Mouse (Mus musculus) neural tube, embryonic 11.5 days (tissue): ENCODE data around the gene Rtl1. TPM values are rescaled to one million over a fixed set of nuclear protein-coding genes. Genes with fewer than 3 reads are reported as not detected.

Source experiments
- ATAC-seq: fragments of 200-750 bp; cut with Nextera tagmentation; 2 replicates; pipeline ENCODE4 v1.8.0; 2017; ENCODE audit warnings: moderate number of reproducible peaks, mild to moderate bottlenecking, moderate TSS enrichment, moderate library complexity; ENCODE audit not compliant: insufficient read depth, low FRiP score, low TSS enrichment
- DNase-seq: peaks from one replicate; pipeline ENCODE4 v3.0.0-alpha.2; 2015; ENCODE audit warnings: low spot score
- H3K27ac ChIP-seq: fragments of 300-500 bp; sonication (generic); 2 replicates; pipeline ENCODE4 v1.5.1; 2014; ENCODE audit warnings: low read depth, mild to moderate bottlenecking, low read length
- H3K27me3 ChIP-seq: fragments of 300-500 bp; sonication (generic); 2 replicates; pipeline ENCODE4 v1.6.1; 2014; ENCODE audit warnings: mild to moderate bottlenecking, low read length, mixed read lengths; ENCODE audit not compliant: control insufficient read depth, insufficient read depth
- H3K36me3 ChIP-seq: fragments of 300-500 bp; sonication (generic); 2 replicates; pipeline ENCODE4 v1.6.1; 2014; ENCODE audit warnings: mild to moderate bottlenecking, low read length, moderate library complexity, mixed read lengths; ENCODE audit not compliant: control insufficient read depth, insufficient read depth
- H3K4me1 ChIP-seq: fragments of 300-500 bp; sonication (generic); 2 replicates; pipeline ENCODE4 v1.6.1; 2014; ENCODE audit warnings: low read length, mixed read lengths; ENCODE audit not compliant: control insufficient read depth, insufficient read depth
- H3K4me2 ChIP-seq: fragments of 300-500 bp; sonication (generic); 2 replicates; pipeline ENCODE4 v1.6.1; 2014; ENCODE audit warnings: low read depth, mild to moderate bottlenecking, moderate library complexity
- H3K4me3 ChIP-seq: fragments of 300-500 bp; sonication (generic); 2 replicates; pipeline ENCODE4 v1.5.1; 2014; ENCODE audit warnings: low read depth, low read length
- H3K9ac ChIP-seq: fragments of 300-500 bp; sonication (generic); 2 replicates; pipeline ENCODE4 v1.6.1; 2014; ENCODE audit warnings: mild to moderate bottlenecking, low read length
- H3K9me3 ChIP-seq: fragments of 300-500 bp; sonication (generic); 2 replicates; pipeline ENCODE4 v1.6.1; 2016; ENCODE audit warnings: low read length; ENCODE audit not compliant: control insufficient read depth
- WGBS: fragments of 180-500 bp; shearing (Covaris S2); extraction: QIAGEN DNeasy Blood & Tissue Kit; methylation state at CpG from one replicate; pipeline ENCODE4 v1.1.7; 2014; 5-methylcytosine and 5-hydroxymethylcytosine counted together
- polyA plus RNA-seq: library from polyadenylated mRNA; unstranded; fragments of >200 nt; fragmentation: Nextera tagmentation; extraction: Ambion mirVana; gene quantifications from 2 replicates; pipeline ENCODE4 v1.2.1, GENCODE M21; 2014

Rtl1 gene
- polyA plus RNA-seq, 1 experiment from 2014 or later: 1.0 TPM

DNA sequence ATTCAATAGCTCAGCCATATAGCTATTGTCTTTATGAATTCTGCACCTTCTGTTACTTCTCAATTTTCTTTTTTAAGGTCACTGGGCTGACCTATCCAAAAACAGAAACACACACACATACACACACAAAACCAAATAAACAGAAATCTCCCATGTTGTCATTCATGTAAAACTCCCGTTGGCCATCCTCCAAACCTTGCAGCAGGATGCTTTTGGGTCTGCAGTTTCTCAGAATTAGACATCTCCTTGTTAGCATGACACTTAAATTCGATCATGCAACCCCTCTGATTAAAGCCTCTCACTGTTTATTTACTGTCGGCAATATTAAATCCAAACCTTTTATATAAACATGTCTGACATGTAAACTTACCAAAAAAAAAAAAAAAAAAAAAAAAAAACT lies 3.4 kb downstream of the Rtl1 start:
- H3K4me1 ChIP-seq: no peaks in the 10 kb centered on the region
- no peaks in the 10 kb centered on the region for H3K27me3 ChIP-seq
- ATAC-seq: no peak
- H3K9me3 ChIP-seq: no peaks in the 10 kb centered on the region
- no peak overlapping the region for H3K4me2 ChIP-seq
- H3K36me3 ChIP-seq: no peaks in the 10 kb centered on the region; the same call in 1 of the 2 replicates
- no peak overlapping the region for H3K27ac ChIP-seq
- DNase-seq: no peak
- H3K9ac ChIP-seq: no peak overlapping the region
- no peak overlapping the region for H3K4me3 ChIP-seq
- 80% methylated on average over 3 of the region's 3 CpGs for WGBS

DNA sequence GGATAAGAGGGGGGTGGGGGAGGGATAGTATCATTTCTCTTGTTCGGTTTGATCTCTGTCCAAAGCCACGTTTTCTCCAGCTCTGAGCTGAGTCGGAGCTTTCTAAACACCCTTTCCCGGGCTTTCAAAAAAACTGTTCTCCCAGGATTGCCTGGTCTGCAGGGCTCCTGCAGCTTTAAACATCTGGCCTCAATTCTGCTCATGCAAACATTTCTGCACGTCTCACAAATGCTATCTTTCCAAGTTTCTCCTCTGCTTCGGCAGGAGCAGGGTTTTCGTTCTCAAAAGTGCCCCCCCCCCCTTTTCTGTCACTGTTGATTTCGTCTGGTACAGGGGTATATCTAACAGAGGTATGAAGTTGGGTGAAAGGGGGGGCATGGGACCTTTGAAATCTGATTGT lies 3.9 kb downstream of the Rtl1 start:
- WGBS: 65% methylated on average over 8 of the region's 8 CpGs
- Histone ChIP-seq H3K36me3 (no peaks in the 10 kb centered on the region; the same call in 1 of the 2 replicates), H3K4me2 (no peak overlapping the region), H3K9me3 (no peaks in the 10 kb centered on the region), H3K27ac (no peak overlapping the region), H3K27me3 (no peaks in the 10 kb centered on the region), H3K4me1 (no peaks in the 10 kb centered on the region), H3K9ac (no peak overlapping the region), H3K4me3 (no peak overlapping the region)
- no peak for DNase-seq
- ATAC-seq: no peak

DNA sequence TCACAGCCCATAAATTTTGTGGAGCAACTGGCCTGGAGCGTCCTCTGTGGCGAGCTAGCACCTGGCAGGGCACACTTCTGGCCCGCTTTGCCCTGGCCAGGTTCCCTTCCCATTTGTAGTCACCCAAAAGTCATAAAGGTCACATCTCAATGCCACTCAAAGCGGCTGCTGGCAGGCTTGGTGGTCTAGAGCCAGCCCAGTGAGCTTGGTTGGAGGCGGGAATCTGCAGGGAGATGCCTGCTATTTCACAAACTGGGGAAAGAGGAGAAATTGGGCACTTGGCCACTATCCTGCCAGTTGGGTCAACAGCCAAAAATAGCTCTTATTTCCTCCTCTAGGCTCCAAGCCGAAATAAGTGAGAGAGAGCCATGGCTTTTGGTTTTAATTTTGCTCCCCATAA lies 4.4 kb downstream of the Rtl1 start:
- no peak for ATAC-seq
- Histone ChIP-seq H3K9me3 (no peaks in the 10 kb centered on the region), H3K27ac (no peak overlapping the region), H3K36me3 (no peaks in the 10 kb centered on the region; the same call in 1 of the 2 replicates), H3K4me2 (no peak overlapping the region), H3K9ac (no peak overlapping the region), H3K27me3 (no peaks in the 10 kb centered on the region), H3K4me3 (no peak overlapping the region), H3K4me1 (no peaks in the 10 kb centered on the region)
- WGBS: 77% methylated on average over 6 of the region's 6 CpGs
- no peak for DNase-seq

DNA sequence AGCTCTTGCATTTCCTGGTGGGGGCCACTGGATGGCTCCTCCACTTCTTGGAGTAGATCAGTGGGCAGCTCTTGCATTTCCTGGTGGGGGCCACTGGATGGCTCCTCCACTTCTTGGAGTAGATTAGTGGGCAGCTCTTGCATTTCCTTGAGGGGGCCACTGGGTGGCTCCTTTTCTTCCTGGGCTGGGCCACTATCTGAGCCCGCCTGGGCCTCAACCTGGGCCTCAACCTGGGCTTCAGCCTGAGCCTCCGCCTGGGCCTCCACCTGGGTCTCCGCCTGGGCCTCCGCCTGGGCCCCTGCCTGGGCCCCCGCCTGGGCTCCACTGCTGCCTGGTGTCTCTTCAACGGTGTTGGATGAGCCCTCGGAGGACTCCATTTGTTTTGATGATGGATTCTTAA lies 5.2 kb downstream of the Rtl1 start:
- no peak overlapping the region for H3K4me3 ChIP-seq
- no peaks in the 10 kb centered on the region for H3K4me1 ChIP-seq
- H3K9me3 ChIP-seq: no peaks in the 10 kb centered on the region
- DNase-seq (no peak), ATAC-seq (no peak)
- 94% methylated on average over 7 of the region's 7 CpGs for WGBS
- no peaks in the 10 kb centered on the region; the same call in none of the 2 replicates for H3K36me3 ChIP-seq
- no peak overlapping the region for H3K27ac ChIP-seq
- H3K27me3 ChIP-seq: no peaks in the 10 kb centered on the region
- H3K4me2 ChIP-seq: no peak overlapping the region
- no peak overlapping the region for H3K9ac ChIP-seq

DNA sequence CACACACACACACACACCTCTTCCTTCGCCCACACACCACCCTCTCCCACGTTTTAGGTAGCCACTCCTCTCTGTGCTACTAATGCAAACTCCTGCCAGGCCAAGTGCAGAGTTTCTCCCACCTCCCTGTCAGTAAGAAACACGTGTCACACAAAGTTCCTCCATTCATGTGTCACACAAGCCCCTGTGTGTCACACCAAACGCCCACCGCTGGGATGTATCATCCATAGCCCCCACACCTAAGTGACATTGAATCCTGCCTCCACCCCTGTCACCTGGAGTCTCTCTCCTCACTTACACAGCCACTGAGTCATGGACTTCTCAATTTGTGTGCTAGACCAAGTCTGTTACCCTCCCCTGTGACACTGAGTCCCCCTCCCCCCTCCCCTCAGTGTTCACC lies 17.9 kb downstream of the Rtl1 start:
- no peaks in the 10 kb centered on the region; the same call in 1 of the 2 replicates for H3K36me3 ChIP-seq
- WGBS: 82% methylated on average over 5 of the region's 5 CpGs
- no peaks in the 10 kb centered on the region for H3K27me3 ChIP-seq

DNA sequence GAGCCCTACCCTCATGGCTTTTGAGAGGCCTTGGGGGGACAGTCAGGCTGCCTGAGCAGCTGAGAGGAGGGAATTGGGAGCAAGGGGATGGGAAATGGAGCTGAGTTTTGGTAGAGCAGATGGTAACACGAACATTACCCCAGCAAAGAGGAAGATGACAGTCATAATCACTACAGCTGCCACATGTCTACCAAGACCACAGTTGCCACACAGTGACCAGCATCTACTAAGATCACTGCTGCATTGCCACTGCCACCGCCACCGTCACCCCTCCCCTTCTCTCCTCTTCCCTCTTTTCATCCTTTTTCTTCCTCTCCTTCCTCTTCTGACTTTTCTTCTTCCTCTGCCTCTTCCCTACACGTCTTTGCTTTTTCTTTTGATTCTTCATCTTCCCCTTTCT lies 27.9 kb downstream of the Rtl1 start:
- Histone ChIP-seq H3K9me3 (no peaks in the 10 kb centered on the region), H3K36me3 (0 out of 2 replicates have a peak, but pooled peaks cover 2% of the 10 kb centered on the region), H3K27ac (no peak overlapping the region), H3K4me3 (no peak overlapping the region), H3K4me1 (no peaks in the 10 kb centered on the region), H3K9ac (no peak overlapping the region), H3K4me2 (no peak overlapping the region), H3K27me3 (no peaks in the 10 kb centered on the region)
- DNase-seq (no peak), ATAC-seq (no peak)
- WGBS: 84% methylated on average over 4 of the region's 4 CpGs

More for the DNA sequence above, 17.9 kb downstream of the Rtl1 start:
- no peak overlapping the region for H3K9ac ChIP-seq
- no peak overlapping the region for H3K4me2 ChIP-seq
- H3K9me3 ChIP-seq: no peaks in the 10 kb centered on the region
- DNase-seq (no peak), ATAC-seq (no peak)
- H3K4me3 ChIP-seq: no peak overlapping the region
- H3K27ac ChIP-seq: no peak overlapping the region
- H3K4me1 ChIP-seq: no peaks in the 10 kb centered on the region

DNA sequence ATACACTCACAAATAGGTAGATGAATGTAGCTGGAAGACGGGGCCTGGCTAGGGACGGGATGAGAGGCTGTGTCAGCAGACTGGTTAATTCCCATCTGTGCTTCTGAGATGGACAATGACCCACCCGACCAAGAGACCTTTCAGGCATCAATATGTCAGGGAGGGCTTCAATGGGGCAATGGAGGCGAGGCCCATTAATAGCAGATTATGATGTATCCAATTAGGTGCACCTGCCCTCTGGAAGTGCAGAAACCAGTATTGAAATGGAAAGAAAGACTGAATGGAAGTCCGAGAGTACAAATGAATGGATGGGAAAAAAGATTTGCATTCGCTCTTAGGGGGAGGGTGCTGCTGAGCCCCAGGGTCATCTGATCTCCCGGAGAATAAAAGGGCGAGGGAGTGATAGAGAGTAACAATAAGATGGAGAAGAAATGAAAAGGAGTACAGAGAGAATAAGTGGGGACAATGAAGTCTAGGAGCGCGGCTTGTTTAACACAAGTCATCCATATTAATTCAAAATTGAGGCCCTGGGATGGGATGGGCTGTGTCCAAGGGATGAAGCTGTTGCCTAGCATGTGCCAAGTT lies 39.9 kb downstream of the Rtl1 start:
- H3K27ac ChIP-seq: peak overlapping the region; percentile 51
- 0 out of 2 replicates have a peak, but pooled peaks cover 3% of the 10 kb centered on the region for H3K36me3 ChIP-seq
- no peak overlapping the region for H3K4me3 ChIP-seq
- DNase-seq (peak; percentile 36), ATAC-seq (peak; percentile 25; the same call in 1 of the 2 replicates)
- H3K4me1 ChIP-seq: peaks cover 14% of the 10 kb centered on the region
- H3K27me3 ChIP-seq: no peaks in the 10 kb centered on the region
- no peaks in the 10 kb centered on the region for H3K9me3 ChIP-seq
- H3K4me2 ChIP-seq: no peak overlapping the region
- WGBS: 51% methylated on average over 10 of the region's 10 CpGs
- H3K9ac ChIP-seq: no peak overlapping the region

DNA sequence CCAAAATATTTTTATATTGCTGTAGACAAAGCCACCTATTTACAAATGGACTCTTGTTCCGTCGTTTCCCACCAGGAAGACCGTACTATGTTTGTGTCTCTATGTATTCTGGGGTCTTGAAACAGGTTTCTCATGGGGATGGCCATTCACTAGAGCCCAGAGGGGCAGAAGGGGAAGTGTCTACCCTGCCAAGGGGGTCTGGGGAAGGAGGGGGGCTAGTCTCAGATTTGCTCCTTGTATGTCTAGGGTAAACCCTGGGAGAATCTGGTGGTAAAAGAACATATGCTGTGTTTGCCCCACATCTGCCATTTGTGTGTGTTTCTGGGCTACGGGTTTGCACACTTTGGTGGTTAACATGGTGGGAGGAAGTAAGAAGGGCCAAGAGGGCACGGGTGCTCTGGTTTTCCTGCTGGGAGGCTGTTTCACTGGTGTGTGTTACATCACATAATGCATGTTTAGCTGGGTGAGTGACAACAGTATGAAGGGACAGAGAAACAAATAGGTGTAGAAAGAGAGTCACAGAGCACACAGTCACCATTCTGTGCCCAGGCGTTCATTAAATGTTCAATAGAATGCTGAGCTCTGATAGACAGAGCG lies 41.1 kb downstream of the Rtl1 start:
- no peak for DNase-seq
- peaks cover 3% of the 10 kb centered on the region; the same call in 1 of the 2 replicates for H3K36me3 ChIP-seq
- ATAC-seq: no peak
- no peaks in the 10 kb centered on the region for H3K27me3 ChIP-seq
- WGBS: 73% methylated on average over 7 of the region's 7 CpGs
- H3K27ac ChIP-seq: no peak overlapping the region
- H3K4me1 ChIP-seq: peaks cover 14% of the 10 kb centered on the region
- no peak overlapping the region for H3K4me2 ChIP-seq
- H3K9me3 ChIP-seq: no peaks in the 10 kb centered on the region
- H3K4me3 ChIP-seq: no peak overlapping the region
- no peak overlapping the region for H3K9ac ChIP-seq

DNA sequence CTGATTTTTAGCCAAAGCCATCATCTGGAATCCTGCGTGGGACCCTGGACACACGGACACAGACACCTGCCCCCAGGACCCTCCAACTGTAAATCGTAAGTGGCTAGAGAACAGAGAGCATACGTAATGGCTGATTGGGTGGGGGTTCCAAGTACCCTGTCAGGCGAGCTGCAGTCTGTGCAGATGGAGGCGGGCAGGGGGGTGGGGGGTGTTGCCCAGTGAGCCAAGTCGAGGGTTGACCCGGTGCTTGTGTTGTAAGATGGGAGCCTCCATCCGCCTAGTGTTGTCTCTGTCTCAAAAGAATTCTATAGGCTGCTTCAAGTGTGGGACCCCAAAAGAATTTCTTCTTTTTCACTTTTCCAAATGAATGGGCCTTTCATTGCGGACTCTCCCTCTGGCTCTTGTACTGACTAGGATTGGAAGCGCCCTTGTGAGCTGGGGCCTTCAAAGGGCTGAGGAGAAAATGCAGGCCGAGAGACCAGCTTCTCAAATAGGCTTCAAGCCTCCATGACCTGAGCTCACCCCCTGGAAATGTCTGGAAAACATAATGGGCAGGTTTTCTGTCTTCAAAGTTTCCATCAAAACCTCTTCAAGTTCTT lies 41.8 kb downstream of the Rtl1 start:
- Histone ChIP-seq H3K4me2 (no peak overlapping the region), H3K36me3 (no peaks in the 10 kb centered on the region; the same call in 1 of the 2 replicates), H3K9me3 (no peaks in the 10 kb centered on the region), H3K4me1 (peaks cover 14% of the 10 kb centered on the region), H3K27ac (no peak overlapping the region), H3K9ac (no peak overlapping the region), H3K27me3 (no peaks in the 10 kb centered on the region), H3K4me3 (no peak overlapping the region)
- ATAC-seq: peak; percentile 40; the same call in 1 of the 2 replicates
- WGBS: 57% methylated on average over 12 of the region's 12 CpGs
- no peak for DNase-seq
